Mouse (Mus musculus) stomach, postnatal 0 days (tissue): ENCODE results near the gene Ppip5k1.
A peak's percentile ranks its signal among the peaks of the same experiment; 100 is the strongest.

Experiments
- CTCF ChIP-seq: IDR thresholded peaks from 2 replicates; pipeline ENCODE4 v1.5.1; 2016; ENCODE audit warnings: antibody characterized with exemption, low read depth, mild to moderate bottlenecking, moderate library complexity
- EP300 ChIP-seq: optimal IDR thresholded peaks from 2 replicates; pipeline ENCODE3; 2016; ENCODE audit warnings: antibody characterized with exemption

DNA sequence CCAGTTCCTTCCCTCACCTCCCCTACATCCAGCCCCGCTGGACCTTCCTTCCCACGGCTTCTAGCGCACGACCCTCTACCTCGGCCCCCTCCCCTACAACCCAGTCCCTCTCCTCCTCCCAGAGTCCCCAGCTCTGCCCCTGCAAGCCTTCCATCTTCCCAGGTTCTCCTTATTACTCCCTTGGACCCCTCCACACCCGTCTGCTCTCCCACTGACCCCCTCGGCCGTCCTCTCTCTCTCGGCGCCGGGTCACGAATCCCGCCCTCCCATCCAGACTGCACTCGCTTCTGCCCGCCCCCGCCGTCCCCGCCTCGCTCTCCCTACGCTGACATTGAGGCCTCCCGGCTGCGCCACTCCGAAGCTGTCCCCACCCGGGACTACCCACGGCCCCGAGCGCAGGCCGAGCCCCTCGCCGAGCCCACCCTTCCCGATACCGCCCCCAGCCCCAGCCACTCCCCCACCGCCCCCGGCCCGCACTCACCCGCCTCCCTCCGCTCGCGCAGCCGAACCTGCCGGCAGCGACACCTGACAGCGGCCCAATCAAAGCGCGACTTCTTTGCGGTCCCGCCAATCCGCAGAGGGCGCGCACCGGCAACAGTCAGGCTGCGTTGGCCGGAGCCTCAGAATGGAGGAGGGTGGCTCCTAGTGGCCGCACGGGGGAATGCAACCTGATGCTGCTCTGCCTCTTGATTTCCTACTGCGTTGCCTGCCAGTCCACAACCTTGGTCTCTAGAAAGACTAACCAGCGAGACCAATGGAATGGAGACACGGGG is at the start of gene Ppip5k1:
- peak; percentile 97 for TF ChIP-seq CTCF
- no peak for TF ChIP-seq EP300
